Mouse (Mus musculus) forebrain, embryonic 15.5 days (tissue): ENCODE data around the gene Mau2. TPM values are rescaled to one million over a fixed set of nuclear protein-coding genes. Genes with fewer than 3 reads are reported as not detected.
A peak's percentile ranks its signal among the peaks of the same experiment; 100 is the strongest.
"Not testable (repeated sequence)": the region's sequence is repeated elsewhere in the genome, so short reads cannot be mapped to it uniquely, and the experiment has no call there.

Source experiments
- ATAC-seq: fragments of 200-750 bp; cut with Nextera tagmentation; replicated peaks from 2 replicates; pipeline ENCODE4 v1.8.0; 2017; ENCODE audit warnings: mild to moderate bottlenecking, moderate TSS enrichment, moderate library complexity
- H3K27ac ChIP-seq: fragments of 300-500 bp; sonication (generic); replicated peaks from 2 replicates; pipeline ENCODE4 v1.5.1; 2015; ENCODE audit warnings: mild to moderate bottlenecking, inconsistent platforms
- H3K27me3 ChIP-seq: fragments of 300-500 bp; sonication (generic); 2 replicates; pipeline ENCODE4 v1.6.1; 2015; ENCODE audit warnings: inconsistent platforms
- H3K36me3 ChIP-seq: fragments of 300-500 bp; sonication (generic); 2 replicates; pipeline ENCODE4 v1.6.1; 2015; ENCODE audit warnings: mild to moderate bottlenecking, inconsistent platforms
- H3K4me1 ChIP-seq: fragments of 300-500 bp; sonication (generic); 2 replicates; pipeline ENCODE4 v1.6.1; 2015; ENCODE audit warnings: inconsistent platforms
- H3K4me2 ChIP-seq: fragments of 300-500 bp; sonication (generic); replicated peaks from 2 replicates; pipeline ENCODE4 v1.6.1; 2015; ENCODE audit warnings: mild to moderate bottlenecking, inconsistent platforms
- H3K4me3 ChIP-seq: fragments of 300-500 bp; sonication (generic); 2 replicates; pipeline ENCODE4 v1.5.1; 2015; ENCODE audit warnings: mild to moderate bottlenecking, inconsistent platforms
- H3K9ac ChIP-seq: fragments of 300-500 bp; sonication (generic); replicated peaks from 2 replicates; pipeline ENCODE4 v1.6.1; 2015; ENCODE audit warnings: mild to moderate bottlenecking, inconsistent platforms
- H3K9me3 ChIP-seq: fragments of 300-500 bp; sonication (generic); 2 replicates; pipeline ENCODE4 v1.6.1; 2016; ENCODE audit warnings: inconsistent platforms
- WGBS: fragments of 180-500 bp; shearing (Covaris S2); methylation state at CpG from one replicate; pipeline ENCODE4 v1.1.7; 2015; ENCODE audit warnings: mixed read lengths; 5-methylcytosine and 5-hydroxymethylcytosine counted together
- polyA plus RNA-seq: library from polyadenylated mRNA; unstranded; fragments of >200 nt; fragmentation: Nextera tagmentation; extraction: Ambion mirVana; gene quantifications from 2 replicates; pipeline ENCODE4 v1.2.1, GENCODE M21; 2015

The Mau2 gene
- polyA plus RNA-seq, 1 experiment from 2014 or later = 85.9 TPM

DNA sequence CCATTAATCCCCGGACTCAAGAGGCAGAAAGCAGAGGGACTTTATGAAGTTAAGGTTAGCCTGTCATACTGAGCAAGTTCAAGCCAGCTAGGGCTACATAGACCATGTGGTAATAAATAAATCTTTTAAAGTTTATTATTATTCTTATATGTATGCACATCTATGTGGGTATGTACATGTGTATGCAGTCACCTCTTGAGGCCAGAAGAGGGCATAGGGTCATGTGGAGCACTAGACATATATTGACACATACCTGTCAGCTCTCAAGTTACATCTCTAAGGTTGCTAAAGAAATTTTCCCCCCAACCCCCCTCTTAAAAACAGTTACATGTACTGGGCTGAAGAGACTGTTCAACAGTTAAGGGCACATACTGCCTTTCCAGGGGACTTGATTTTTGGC lies 29.8 kb downstream of the Mau2 start:
- Histone ChIP-seq H3K9ac (no peak overlapping the region), H3K4me1 (no peaks in the 10 kb centered on the region), H3K4me3 (no peak overlapping the region), H3K27ac (no peak overlapping the region), H3K9me3 (no peaks in the 10 kb centered on the region), H3K36me3 (peaks cover 19% of the 10 kb centered on the region), H3K27me3 (no peaks in the 10 kb centered on the region), H3K4me2 (no peak overlapping the region)
- ATAC-seq = peak; percentile 60; the same call in 1 of the 2 replicates
- 89% methylated on average over 1 of the region's 1 CpGs for WGBS

- H3K4me1 ChIP-seq = no peaks in the 10 kb centered on the region
- H3K36me3 ChIP-seq = peaks cover 15% of the 10 kb centered on the region
- H3K9ac ChIP-seq = no peak overlapping the region
- no peaks in the 10 kb centered on the region for H3K9me3 ChIP-seq
- ATAC-seq = no peak; the same call in 1 of the 2 replicates
- 93% methylated on average over 3 of the region's 3 CpGs for WGBS
- H3K27ac ChIP-seq = no peak overlapping the region
- no peak overlapping the region for H3K4me2 ChIP-seq
- no peak overlapping the region for H3K4me3 ChIP-seq
- H3K27me3 ChIP-seq = no peaks in the 10 kb centered on the region
Observed at GRCm38 (mm10) chr8:70012350-70012749, 30.2 kb downstream of the Mau2 start.

GRCm38 (mm10) chr8:70010796-70011195 lies 31.7 kb downstream of the Mau2 start:
- not testable (repeated sequence) for H3K4me1 ChIP-seq, H3K36me3 ChIP-seq, H3K9ac ChIP-seq, H3K4me3 ChIP-seq, ATAC-seq, H3K27ac ChIP-seq, H3K27me3 ChIP-seq, H3K9me3 ChIP-seq, H3K4me2 ChIP-seq
- WGBS = 91% methylated on average over 14 of the region's 14 CpGs

DNA sequence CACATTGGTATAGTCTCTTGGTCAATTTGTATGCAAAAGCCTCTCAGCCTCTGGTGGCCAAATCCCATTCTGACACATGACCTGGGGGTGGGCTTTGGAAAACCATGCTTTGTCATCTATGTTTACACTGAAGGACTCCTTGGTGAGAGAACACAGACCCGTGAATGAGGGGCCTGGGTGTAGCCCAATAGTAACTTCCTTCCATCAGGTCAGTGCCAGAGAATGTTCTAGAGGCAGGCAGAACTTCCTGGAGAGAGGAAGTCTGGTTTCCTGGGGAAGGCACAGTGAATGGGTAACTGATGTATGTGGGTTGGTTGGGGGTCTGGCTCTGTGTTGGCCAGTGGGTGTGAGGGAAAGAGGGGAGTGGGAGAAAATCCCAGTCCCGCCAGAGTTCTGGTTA lies 37.4 kb downstream of the Mau2 start:
- no peak overlapping the region for H3K9ac ChIP-seq
- no peak overlapping the region for H3K4me3 ChIP-seq
- no peak overlapping the region for H3K4me2 ChIP-seq
- peaks cover 3% of the 10 kb centered on the region; the same call in 1 of the 2 replicates for H3K4me1 ChIP-seq
- no peaks in the 10 kb centered on the region for H3K27me3 ChIP-seq
- no peak for ATAC-seq
- no peak overlapping the region for H3K27ac ChIP-seq
- 51% methylated on average over 2 of the region's 2 CpGs for WGBS
- H3K9me3 ChIP-seq = no peaks in the 10 kb centered on the region
- H3K36me3 ChIP-seq = no peaks in the 10 kb centered on the region

DNA sequence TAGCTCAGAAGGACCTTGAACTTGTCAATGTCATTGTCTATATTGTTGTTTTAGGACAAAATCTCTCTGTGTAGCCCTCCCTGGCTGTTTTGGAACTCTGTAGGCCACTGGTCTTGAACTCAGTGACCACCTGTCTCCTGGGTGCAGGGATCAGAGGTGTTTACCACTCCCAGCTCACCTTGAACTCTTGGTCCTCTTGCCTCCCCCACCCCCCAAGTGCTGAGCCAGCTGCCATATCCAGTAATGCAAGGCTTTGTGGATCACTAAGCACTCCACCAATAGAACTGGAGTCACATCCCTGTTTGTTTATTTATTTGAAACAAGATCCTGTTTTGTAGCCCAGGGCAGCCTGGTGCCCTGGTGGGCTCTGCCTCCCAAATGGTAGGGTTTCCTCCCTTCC lies 38.2 kb downstream of the Mau2 start:
- H3K4me1 ChIP-seq = peaks cover 3% of the 10 kb centered on the region; the same call in 1 of the 2 replicates
- H3K9me3 ChIP-seq = no peaks in the 10 kb centered on the region
- H3K4me3 ChIP-seq = no peak overlapping the region
- no peak for ATAC-seq
- H3K4me2 ChIP-seq = no peak overlapping the region
- H3K36me3 ChIP-seq = no peaks in the 10 kb centered on the region
- H3K27me3 ChIP-seq = no peaks in the 10 kb centered on the region
- no peak overlapping the region for H3K9ac ChIP-seq
- H3K27ac ChIP-seq = no peak overlapping the region

DNA sequence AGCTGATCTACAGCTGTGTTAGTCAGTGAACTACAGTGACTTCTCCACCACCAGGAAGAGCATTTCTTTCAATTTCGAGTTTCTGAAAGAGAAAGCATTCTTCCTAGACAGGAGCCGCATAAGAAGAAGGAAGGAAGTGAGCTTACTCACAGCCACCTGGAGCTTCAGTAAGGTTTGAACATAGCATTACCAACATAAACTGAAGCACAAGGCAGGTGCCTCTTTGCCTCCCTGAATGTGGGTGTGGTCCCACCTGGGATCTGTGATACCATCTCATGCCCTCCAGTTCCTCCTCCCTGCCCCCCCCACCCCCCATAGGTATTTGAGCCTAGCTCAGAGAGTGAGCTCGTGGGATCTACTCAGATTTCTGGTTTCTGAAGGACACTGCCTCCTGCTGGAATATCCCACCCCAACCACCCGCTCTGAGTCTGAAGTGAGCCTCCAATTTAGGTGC lies 39.3 kb downstream of the Mau2 start:
- no peak for ATAC-seq

GRCm38 (mm10) chr8:70001892-70002191 lies 40.7 kb downstream of the Mau2 start:
- not testable (repeated sequence) for H3K4me1 ChIP-seq, H3K9me3 ChIP-seq, H3K36me3 ChIP-seq, ATAC-seq, H3K27me3 ChIP-seq, H3K4me2 ChIP-seq, H3K4me3 ChIP-seq, H3K9ac ChIP-seq, H3K27ac ChIP-seq
- 43% methylated on average over 7 of the region's 7 CpGs for WGBS

More for the DNA sequence above, 39.3 kb downstream of the Mau2 start:
- no peak overlapping the region for H3K4me3 ChIP-seq
- H3K9ac ChIP-seq = no peak overlapping the region
- WGBS = 57% methylated on average over 4 of the region's 4 CpGs
- no peaks in the 10 kb centered on the region for H3K27me3 ChIP-seq
- peaks cover 3% of the 10 kb centered on the region; the same call in 1 of the 2 replicates for H3K4me1 ChIP-seq
- H3K4me2 ChIP-seq = no peak overlapping the region
- H3K27ac ChIP-seq = no peak overlapping the region
- no peaks in the 10 kb centered on the region for H3K36me3 ChIP-seq
- no peaks in the 10 kb centered on the region for H3K9me3 ChIP-seq

- ATAC-seq = peak; percentile 30; the same call in 1 of the 2 replicates
- H3K9ac ChIP-seq = no peak overlapping the region
- H3K27ac ChIP-seq = no peak overlapping the region
- no peak overlapping the region for H3K4me3 ChIP-seq
- 4% methylated on average over 16 of the region's 16 CpGs for WGBS
- peaks cover 7% of the 10 kb centered on the region for H3K4me1 ChIP-seq
- H3K9me3 ChIP-seq = no peaks in the 10 kb centered on the region
- H3K4me2 ChIP-seq = no peak overlapping the region
- no peaks in the 10 kb centered on the region for H3K36me3 ChIP-seq
- H3K27me3 ChIP-seq = no peaks in the 10 kb centered on the region
Observed at GRCm38 (mm10) chr8:70001176-70001891, 41.2 kb downstream of the Mau2 start.

DNA sequence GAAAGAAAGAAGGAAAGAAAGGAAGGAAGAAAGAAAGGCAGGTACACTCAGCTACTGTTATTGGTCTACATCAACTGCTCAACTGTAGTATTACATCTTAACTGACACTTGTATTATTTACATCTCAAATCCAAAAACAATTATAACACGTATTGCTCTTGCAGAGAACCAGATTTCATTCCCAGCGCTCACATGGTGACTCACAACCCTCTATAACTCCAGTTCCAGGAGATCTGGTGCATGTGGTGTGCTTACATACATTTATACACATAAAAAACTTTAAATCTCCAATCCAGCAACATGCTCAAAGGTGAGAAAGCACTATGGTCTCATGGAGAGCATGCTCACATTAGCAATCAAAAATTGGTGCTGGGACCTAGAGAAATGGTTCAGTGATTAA lies 42.3 kb downstream of the Mau2 start:
- H3K36me3 ChIP-seq = no peaks in the 10 kb centered on the region
- H3K27ac ChIP-seq = no peak overlapping the region
- no peak overlapping the region for H3K4me3 ChIP-seq
- H3K27me3 ChIP-seq = no peaks in the 10 kb centered on the region
- H3K9ac ChIP-seq = no peak overlapping the region
- no peaks in the 10 kb centered on the region for H3K9me3 ChIP-seq
- H3K4me2 ChIP-seq = no peak overlapping the region
- 79% methylated on average over 2 of the region's 2 CpGs for WGBS
- H3K4me1 ChIP-seq = peaks cover 11% of the 10 kb centered on the region
- no peak for ATAC-seq

- Histone ChIP-seq H3K36me3 (no peaks in the 10 kb centered on the region), H3K27ac (no peak overlapping the region), H3K4me1 (peaks cover 17% of the 10 kb centered on the region), H3K4me3 (no peak overlapping the region), H3K4me2 (no peak overlapping the region), H3K9me3 (no peaks in the 10 kb centered on the region), H3K9ac (no peak overlapping the region), H3K27me3 (no peaks in the 10 kb centered on the region)
- 89% methylated on average over 4 of the region's 4 CpGs for WGBS
- ATAC-seq = no peak
Observed at GRCm38 (mm10) chr8:69999236-69999635, 43.3 kb downstream of the Mau2 start.

DNA sequence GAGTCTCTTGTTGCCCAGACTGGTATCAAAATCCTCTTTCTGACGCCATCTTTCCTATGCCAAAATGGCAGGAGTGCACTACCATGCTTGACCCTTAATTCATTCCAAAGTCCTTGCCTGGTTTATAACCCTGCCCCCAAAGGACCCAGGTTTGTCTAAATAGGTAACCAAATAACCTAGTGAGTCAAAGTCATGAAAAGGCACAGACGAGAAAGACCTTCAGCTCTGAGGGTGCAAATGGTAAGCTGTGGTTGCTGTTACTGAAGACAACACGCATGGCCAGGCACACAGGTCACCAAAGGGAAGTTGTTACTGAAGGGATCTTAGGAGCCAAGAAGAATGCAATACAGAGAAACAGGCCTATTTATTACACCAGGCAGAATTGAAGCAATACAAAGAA lies 43.8 kb downstream of the Mau2 start:
- Histone ChIP-seq H3K27ac (no peak overlapping the region), H3K4me1 (peaks cover 17% of the 10 kb centered on the region), H3K4me2 (no peak overlapping the region), H3K27me3 (no peaks in the 10 kb centered on the region), H3K36me3 (no peaks in the 10 kb centered on the region), H3K4me3 (no peak overlapping the region), H3K9ac (no peak overlapping the region), H3K9me3 (no peaks in the 10 kb centered on the region)
- WGBS = 93% methylated on average over 3 of the region's 3 CpGs
- ATAC-seq = no peak

- Histone ChIP-seq H3K9ac (peak overlapping the region; percentile 65), H3K4me3 (peak overlapping the region; percentile 95), H3K27me3 (no peaks in the 10 kb centered on the region), H3K36me3 (no peaks in the 10 kb centered on the region), H3K27ac (peak overlapping the region; percentile 63), H3K4me1 (peaks cover 17% of the 10 kb centered on the region), H3K9me3 (no peaks in the 10 kb centered on the region), H3K4me2 (peak overlapping the region; percentile 86)
- ATAC-seq = no peak
- WGBS = 2% methylated on average over 35 of the region's 35 CpGs
Observed at GRCm38 (mm10) chr8:69996589-69997285, 45.8 kb downstream of the Mau2 start.
